Mouse (Mus musculus): ENCODE data around the gene E2f2. TPM values are rescaled to one million over a fixed set of nuclear protein-coding genes. Genes with fewer than 3 reads are reported as not detected.

Gene E2f2
- polyA plus RNA-seq, 1 experiment from 2014 or later, result 4.3 TPM

- H3K4me1 ChIP-seq (replicated peaks; ENCODE audit: control insufficient read depth, insufficient read depth, low read length), result peaks cover 53% of the 10 kb centered on the region
- no peaks in the 10 kb centered on the region for H3K36me3 ChIP-seq (ENCODE audit: control insufficient read depth, insufficient read depth)
- peak overlapping the region; percentile 55 for H3K9ac ChIP-seq (replicated peaks; ENCODE audit: low read depth, low read length)
- ATAC-seq, result 0 out of 2 replicates have a peak, but pooled peaks have one; percentile 1
- peak overlapping the region; percentile 44 for H3K4me3 ChIP-seq (replicated peaks; ENCODE audit: low read length)
- H3K9me3 ChIP-seq (ENCODE audit: control insufficient read depth, low read length), result no peaks in the 10 kb centered on the region
- peak overlapping the region; percentile 77 for H3K4me2 ChIP-seq (ENCODE audit: low read length)
- 0% methylated on average over 49 of the region's 50 CpGs for WGBS
- H3K27me3 ChIP-seq (replicated peaks; ENCODE audit: control insufficient read depth, insufficient read depth, low read length), result peaks cover 25% of the 10 kb centered on the region
- H3K27ac ChIP-seq (ENCODE audit: low read length), result peak overlapping the region; percentile 12; the same call in 1 of the 2 replicates
Measured at GRCm38 (mm10) chr4:136144126-136144926, 27.9 kb upstream of the E2f2 start.

GRCm38 (mm10) chr4:136144927-136145292, 27.3 kb upstream of the E2f2 start:
- Histone ChIP-seq H3K36me3 (ENCODE audit: control insufficient read depth, insufficient read depth) (no peaks in the 10 kb centered on the region), H3K9me3 (ENCODE audit: control insufficient read depth, low read length) (no peaks in the 10 kb centered on the region), H3K9ac (replicated peaks; ENCODE audit: low read depth, low read length) (peak overlapping the region; percentile 55), H3K27ac (ENCODE audit: low read length) (no peak overlapping the region; the same call in 1 of the 2 replicates), H3K4me1 (replicated peaks; ENCODE audit: control insufficient read depth, insufficient read depth, low read length) (peaks cover 50% of the 10 kb centered on the region), H3K4me2 (ENCODE audit: low read length) (peak overlapping the region; percentile 77), H3K27me3 (replicated peaks; ENCODE audit: control insufficient read depth, insufficient read depth, low read length) (peaks cover 25% of the 10 kb centered on the region), H3K4me3 (replicated peaks; ENCODE audit: low read length) (peak overlapping the region; percentile 44)
- no peak for ATAC-seq
- 3% methylated on average over 11 of the region's 11 CpGs for WGBS

GRCm38 (mm10) chr4:136145362-136145885, 26.8 kb upstream of the E2f2 start:
- H3K27ac ChIP-seq (ENCODE audit: low read length), result no peak overlapping the region
- ATAC-seq, result no peak

GRCm38 (mm10) chr4:136145991-136146711, 26.0 kb upstream of the E2f2 start:
- Histone ChIP-seq H3K27ac (ENCODE audit: low read length) (no peak overlapping the region), H3K4me2 (ENCODE audit: low read length) (peak overlapping the region; percentile 77), H3K36me3 (ENCODE audit: control insufficient read depth, insufficient read depth) (no peaks in the 10 kb centered on the region), H3K4me3 (replicated peaks; ENCODE audit: low read length) (0 out of 2 replicates have a peak overlapping the region, but pooled peaks have one; percentile 0), H3K9me3 (ENCODE audit: control insufficient read depth, low read length) (no peaks in the 10 kb centered on the region), H3K4me1 (replicated peaks; ENCODE audit: control insufficient read depth, insufficient read depth, low read length) (peaks cover 45% of the 10 kb centered on the region), H3K27me3 (replicated peaks; ENCODE audit: control insufficient read depth, insufficient read depth, low read length) (peaks cover 25% of the 10 kb centered on the region), H3K9ac (replicated peaks; ENCODE audit: low read depth, low read length) (no peak overlapping the region)
- WGBS, result 28% methylated on average over 7 of the region's 7 CpGs
- no peak for ATAC-seq

More at GRCm38 (mm10) chr4:136145362-136145885, 26.8 kb upstream of the E2f2 start:
- WGBS, result 23% methylated on average over 11 of the region's 11 CpGs
- Histone ChIP-seq H3K4me3 (replicated peaks; ENCODE audit: low read length) (peak overlapping the region; percentile 44), H3K4me1 (replicated peaks; ENCODE audit: control insufficient read depth, insufficient read depth, low read length) (peaks cover 45% of the 10 kb centered on the region), H3K27me3 (replicated peaks; ENCODE audit: control insufficient read depth, insufficient read depth, low read length) (peaks cover 25% of the 10 kb centered on the region), H3K9me3 (ENCODE audit: control insufficient read depth, low read length) (no peaks in the 10 kb centered on the region), H3K4me2 (ENCODE audit: low read length) (peak overlapping the region; percentile 77), H3K9ac (replicated peaks; ENCODE audit: low read depth, low read length) (no peak overlapping the region), H3K36me3 (ENCODE audit: control insufficient read depth, insufficient read depth) (no peaks in the 10 kb centered on the region)

GRCm38 (mm10) chr4:136146712-136147154, 25.5 kb upstream of the E2f2 start:
- no peak for ATAC-seq
- peaks cover 23% of the 10 kb centered on the region for H3K27me3 ChIP-seq (replicated peaks; ENCODE audit: control insufficient read depth, insufficient read depth, low read length)
- no peaks in the 10 kb centered on the region for H3K9me3 ChIP-seq (ENCODE audit: control insufficient read depth, low read length)
- no peak overlapping the region for H3K4me2 ChIP-seq (ENCODE audit: low read length)
- H3K4me1 ChIP-seq (replicated peaks; ENCODE audit: control insufficient read depth, insufficient read depth, low read length), result peaks cover 45% of the 10 kb centered on the region
- no peaks in the 10 kb centered on the region for H3K36me3 ChIP-seq (ENCODE audit: control insufficient read depth, insufficient read depth)
- no peak overlapping the region for H3K4me3 ChIP-seq (replicated peaks; ENCODE audit: low read length)
- no peak overlapping the region for H3K9ac ChIP-seq (replicated peaks; ENCODE audit: low read depth, low read length)
- H3K27ac ChIP-seq (ENCODE audit: low read length), result no peak overlapping the region
- WGBS, result 24% methylated on average over 6 of the region's 6 CpGs

GRCm38 (mm10) chr4:136147436-136148135, 24.6 kb upstream of the E2f2 start:
- Histone ChIP-seq H3K27me3 (replicated peaks; ENCODE audit: control insufficient read depth, insufficient read depth, low read length) (peaks cover 18% of the 10 kb centered on the region), H3K4me1 (replicated peaks; ENCODE audit: control insufficient read depth, insufficient read depth, low read length) (peaks cover 39% of the 10 kb centered on the region), H3K4me3 (replicated peaks; ENCODE audit: low read length) (peak overlapping the region; percentile 42), H3K9ac (replicated peaks; ENCODE audit: low read depth, low read length) (peak overlapping the region; percentile 54), H3K36me3 (ENCODE audit: control insufficient read depth, insufficient read depth) (no peaks in the 10 kb centered on the region), H3K9me3 (ENCODE audit: control insufficient read depth, low read length) (no peaks in the 10 kb centered on the region), H3K4me2 (ENCODE audit: low read length) (peak overlapping the region; percentile 66), H3K27ac (ENCODE audit: low read length) (no peak overlapping the region)
- ATAC-seq, result peak; percentile 73
- WGBS, result 1% methylated on average over 32 of the region's 48 CpGs

GRCm38 (mm10) chr4:136148342-136149044, 23.7 kb upstream of the E2f2 start:
- 9% methylated on average over 31 of the region's 31 CpGs for WGBS
- ATAC-seq, result no peak; the same call in 1 of the 2 replicates

GRCm38 (mm10) chr4:136149045-136149379, 23.2 kb upstream of the E2f2 start:
- H3K4me1 ChIP-seq (replicated peaks; ENCODE audit: control insufficient read depth, insufficient read depth, low read length), result peaks cover 25% of the 10 kb centered on the region
- peaks cover 18% of the 10 kb centered on the region for H3K27me3 ChIP-seq (replicated peaks; ENCODE audit: control insufficient read depth, insufficient read depth, low read length)
- no peak overlapping the region for H3K4me3 ChIP-seq (replicated peaks; ENCODE audit: low read length)
- H3K27ac ChIP-seq (ENCODE audit: low read length), result no peak overlapping the region
- no peak overlapping the region for H3K4me2 ChIP-seq (ENCODE audit: low read length)
- H3K9me3 ChIP-seq (ENCODE audit: control insufficient read depth, low read length), result no peaks in the 10 kb centered on the region
- no peak for ATAC-seq
- no peaks in the 10 kb centered on the region for H3K36me3 ChIP-seq (ENCODE audit: control insufficient read depth, insufficient read depth)
- WGBS, result 82% methylated on average over 2 of the region's 2 CpGs
- no peak overlapping the region for H3K9ac ChIP-seq (replicated peaks; ENCODE audit: low read depth, low read length)

More at GRCm38 (mm10) chr4:136148342-136149044, 23.7 kb upstream of the E2f2 start:
- peak overlapping the region; percentile 42 for H3K4me3 ChIP-seq (replicated peaks; ENCODE audit: low read length)
- H3K4me1 ChIP-seq (replicated peaks; ENCODE audit: control insufficient read depth, insufficient read depth, low read length), result peaks cover 30% of the 10 kb centered on the region
- H3K27me3 ChIP-seq (replicated peaks; ENCODE audit: control insufficient read depth, insufficient read depth, low read length), result peaks cover 18% of the 10 kb centered on the region
- no peak overlapping the region for H3K27ac ChIP-seq (ENCODE audit: low read length)
- peak overlapping the region; percentile 66 for H3K4me2 ChIP-seq (ENCODE audit: low read length)
- H3K9me3 ChIP-seq (ENCODE audit: control insufficient read depth, low read length), result no peaks in the 10 kb centered on the region
- H3K9ac ChIP-seq (replicated peaks; ENCODE audit: low read depth, low read length), result peak overlapping the region; percentile 22
- H3K36me3 ChIP-seq (ENCODE audit: control insufficient read depth, insufficient read depth), result no peaks in the 10 kb centered on the region

All from forebrain, embryonic 16.5 days (tissue).